Mouse (Mus musculus) thymus, adult 18-20 months (tissue): ENCODE results near the gene Pafah2.
A peak's percentile ranks its signal among the peaks of the same experiment; 100 is the strongest.

ENCODE experiments used
- DNase-seq, 2 experiments: peaks; one replicate each; pipeline ENCODE4 v3.0.0; 2022; ENCODE audit warnings: mixed read lengths in 2 of 2

Gene Pafah2

GRCm38 (mm10) chr4:134395977-134396825, at the start of gene Pafah2:
Gene Pafah2 (plus strand): TSS chr4:134396320.
- DNase-seq, result peak; percentile 81 to 92

- no peak for DNase-seq
Measured at GRCm38 (mm10) chr4:134348078-134348477, 48.0 kb upstream of the Pafah2 start.

GRCm38 (mm10) chr4:134348545-134348944, 47.6 kb upstream of the Pafah2 start:
- DNase-seq, result no peak

- DNase-seq, result no peak
Measured at GRCm38 (mm10) chr4:134349829-134350228, 46.3 kb upstream of the Pafah2 start.

GRCm38 (mm10) chr4:134350641-134351040, 45.5 kb upstream of the Pafah2 start:
- DNase-seq, result no peak

GRCm38 (mm10) chr4:134351329-134352260, 44.5 kb upstream of the Pafah2 start:
- no peak for DNase-seq

- DNase-seq, result no peak
Measured at GRCm38 (mm10) chr4:134352261-134352707, 43.8 kb upstream of the Pafah2 start.

GRCm38 (mm10) chr4:134352929-134353328, 43.2 kb upstream of the Pafah2 start:
- DNase-seq, result no peak

- DNase-seq, result no peak
Measured at GRCm38 (mm10) chr4:134353527-134354409, 42.4 kb upstream of the Pafah2 start.

GRCm38 (mm10) chr4:134355841-134356452, 40.2 kb upstream of the Pafah2 start:
- no peak for DNase-seq

- no peak for DNase-seq
Measured at GRCm38 (mm10) chr4:134356591-134357460, 39.3 kb upstream of the Pafah2 start.

- no peak for DNase-seq
Measured at GRCm38 (mm10) chr4:134357461-134357771, 38.7 kb upstream of the Pafah2 start.

GRCm38 (mm10) chr4:134359649-134360048, 36.5 kb upstream of the Pafah2 start:
- no peak for DNase-seq

- no peak for DNase-seq
Measured at GRCm38 (mm10) chr4:134361215-134361614, 34.9 kb upstream of the Pafah2 start.

- DNase-seq, result no peak
Measured at GRCm38 (mm10) chr4:134362124-134362523, 34.0 kb upstream of the Pafah2 start.

GRCm38 (mm10) chr4:134362586-134362985, 33.5 kb upstream of the Pafah2 start:
- peak; percentile 59 to 74 for DNase-seq

- no peak for DNase-seq
Measured at GRCm38 (mm10) chr4:134365280-134365679, 30.8 kb upstream of the Pafah2 start.

- DNase-seq, result no peak
Measured at GRCm38 (mm10) chr4:134370649-134371221, 25.4 kb upstream of the Pafah2 start.

- DNase-seq, result no peak
Measured at GRCm38 (mm10) chr4:134371316-134371855, 24.7 kb upstream of the Pafah2 start.

GRCm38 (mm10) chr4:134372294-134372747, 23.8 kb upstream of the Pafah2 start:
- DNase-seq, result peak; percentile 41 to 55
